Mouse (Mus musculus) frontal cortex, postnatal 25 days (tissue): ENCODE measurements at regions not wholly inside any gene's neighbourhood (a gene's known extent, or its start where the extent isn't known, plus 50 kb on each side); places are given as distances from the start of the nearest gene placed in this dataset.
"Not testable (repeated sequence)": the region's sequence is repeated elsewhere in the genome, so short reads cannot be mapped to it uniquely, and the experiment has no call there.

Experiments used
- DNase-seq, 2 experiments: peaks; one replicate each; pipeline ENCODE4 v3.0.0; 2022; ENCODE audit warnings: low spot score in 2 of 2

DNA sequence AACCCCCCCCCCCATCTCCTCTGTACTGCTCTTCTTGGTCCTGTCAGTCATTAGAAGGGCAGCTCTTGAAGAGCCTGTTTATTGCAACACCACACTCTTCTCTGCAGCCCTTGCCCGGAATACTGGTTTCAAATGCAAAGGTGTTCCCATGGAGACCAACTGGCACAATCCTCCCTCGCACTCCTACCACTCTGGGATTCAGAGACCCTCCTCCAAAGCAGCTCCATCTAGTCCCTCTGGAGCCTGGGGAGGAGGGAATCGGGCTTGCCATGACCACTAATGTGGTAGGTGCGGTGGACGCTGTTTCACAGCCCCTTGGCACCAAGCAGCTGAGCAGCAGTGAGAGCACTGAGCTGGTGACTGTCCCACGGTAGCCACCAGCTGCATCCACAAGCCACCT, 83.1 kb downstream of the Stk35 start:
- DNase-seq, result peak in 1 of 2 experiments; percentile 30

DNA sequence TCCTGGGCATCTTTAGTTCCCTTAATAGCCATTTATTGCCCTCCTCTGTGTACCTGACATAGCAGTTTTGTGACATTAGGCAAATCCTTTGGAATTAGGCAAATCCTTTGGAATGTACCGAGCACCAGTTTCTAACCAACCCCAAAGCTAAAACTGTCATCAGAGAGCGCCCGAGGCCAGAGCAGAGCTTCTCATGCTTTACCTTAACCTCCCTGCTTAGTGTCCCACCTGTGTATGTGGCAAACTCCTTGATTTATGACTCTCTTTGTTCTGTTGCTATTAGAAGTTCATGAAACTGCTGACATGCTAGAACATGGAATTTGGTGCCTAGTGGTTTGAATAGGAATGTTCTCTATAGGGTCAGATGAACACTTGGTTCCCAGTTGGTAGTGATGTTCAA, 84.0 kb downstream of the Stk35 start:
- no peak for DNase-seq

DNA sequence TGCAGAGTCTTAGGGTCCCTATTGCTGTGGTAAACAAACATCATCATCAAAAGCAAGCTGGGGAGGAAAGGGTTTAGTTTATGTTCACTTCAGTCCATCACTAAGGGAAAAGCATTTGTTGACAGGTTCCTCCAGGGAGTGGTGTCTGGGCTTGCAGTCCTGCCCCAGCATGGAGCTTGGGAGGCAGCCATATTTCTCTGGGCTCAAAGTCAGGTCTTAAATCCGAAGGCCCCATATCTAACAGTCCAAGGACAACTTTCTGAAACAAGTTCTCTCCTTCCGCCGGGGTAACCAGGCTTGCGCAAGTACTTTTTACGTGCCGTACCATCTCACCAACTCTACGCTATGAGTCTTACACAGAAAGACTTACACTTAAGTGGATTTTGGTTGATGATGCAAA, 85.2 kb downstream of the Stk35 start:
- DNase-seq, result no peak

DNA sequence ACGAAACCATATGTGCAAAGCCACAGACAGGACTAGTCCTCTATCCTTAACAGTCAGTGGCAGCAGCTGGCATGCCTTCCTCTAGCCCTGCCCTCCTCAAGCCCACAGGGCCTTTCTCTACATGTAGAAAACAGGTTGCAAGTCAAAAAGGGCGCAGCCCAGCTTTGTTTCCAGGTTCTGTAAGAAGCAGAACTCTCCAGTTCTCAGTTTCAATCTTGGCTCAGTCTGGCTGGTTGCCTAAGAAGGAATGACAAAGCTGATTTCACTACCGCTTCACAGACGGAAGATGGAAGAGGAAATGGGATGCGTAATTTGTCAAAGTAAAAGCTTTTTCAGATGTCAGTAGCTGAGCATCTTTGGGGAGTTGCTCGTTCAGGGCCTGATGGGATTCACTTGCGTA, 92.9 kb downstream of the Stk35 start:
- no peak for DNase-seq

DNA sequence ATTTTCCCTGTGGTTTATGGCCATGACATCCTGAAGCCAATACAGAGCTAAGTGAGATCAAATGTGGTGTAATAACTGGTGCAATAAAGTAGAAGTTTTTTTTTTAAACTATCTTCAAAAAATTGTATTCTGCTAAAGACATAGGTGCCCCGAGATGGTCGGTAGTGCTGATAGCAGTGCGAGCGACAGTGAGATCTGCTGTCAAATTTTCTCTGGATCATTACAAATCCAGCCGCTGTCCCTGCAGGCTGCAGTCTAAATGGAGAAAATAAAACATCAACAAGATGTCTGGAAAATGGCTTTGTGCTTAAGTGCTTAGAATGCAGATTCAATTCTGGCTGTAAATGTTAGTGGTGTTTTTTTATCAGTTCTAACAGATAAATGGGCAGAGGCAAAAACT, 93.5 kb downstream of the Stk35 start:
- DNase-seq, result no peak

DNA sequence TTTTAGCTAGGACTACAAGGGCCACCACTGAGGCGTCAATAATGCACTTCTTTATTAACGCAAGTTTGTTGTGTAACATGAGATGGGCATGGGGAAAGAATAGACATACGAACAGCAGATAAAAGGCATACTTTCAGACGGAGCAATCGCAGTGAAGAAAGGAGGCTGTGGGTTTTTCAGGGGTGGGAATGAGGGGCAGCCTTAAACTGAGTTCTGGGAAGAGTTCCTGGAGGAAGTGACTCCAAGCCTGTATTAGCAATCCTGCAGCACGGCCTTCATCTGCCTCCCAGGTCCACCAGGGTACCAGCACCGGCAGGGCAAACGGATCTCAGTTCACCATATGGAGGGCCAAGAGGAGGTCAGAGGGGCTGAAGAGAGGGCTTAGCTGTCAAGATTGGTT, 94.6 kb downstream of the Stk35 start:
- no peak for DNase-seq

DNA sequence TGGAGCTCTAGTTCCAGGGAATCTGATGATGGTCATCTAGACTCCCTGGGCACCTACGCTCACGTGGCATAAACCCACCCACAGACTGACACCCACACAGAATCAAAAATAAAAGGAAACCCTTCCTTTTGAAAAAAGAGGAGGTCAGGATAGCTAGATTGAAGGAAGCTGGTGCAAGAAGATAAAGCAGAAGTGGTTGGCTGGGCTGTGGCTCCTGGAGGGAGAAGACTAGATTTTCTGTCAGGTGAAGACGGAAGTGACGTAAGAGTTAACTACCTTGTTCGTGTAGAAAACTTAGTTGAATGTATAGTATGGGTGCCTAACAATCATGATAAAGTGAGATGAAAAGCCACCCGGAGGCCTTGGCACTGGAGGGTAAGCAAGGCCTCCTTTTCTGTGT, 95.1 kb downstream of the Stk35 start:
- no peak for DNase-seq

DNA sequence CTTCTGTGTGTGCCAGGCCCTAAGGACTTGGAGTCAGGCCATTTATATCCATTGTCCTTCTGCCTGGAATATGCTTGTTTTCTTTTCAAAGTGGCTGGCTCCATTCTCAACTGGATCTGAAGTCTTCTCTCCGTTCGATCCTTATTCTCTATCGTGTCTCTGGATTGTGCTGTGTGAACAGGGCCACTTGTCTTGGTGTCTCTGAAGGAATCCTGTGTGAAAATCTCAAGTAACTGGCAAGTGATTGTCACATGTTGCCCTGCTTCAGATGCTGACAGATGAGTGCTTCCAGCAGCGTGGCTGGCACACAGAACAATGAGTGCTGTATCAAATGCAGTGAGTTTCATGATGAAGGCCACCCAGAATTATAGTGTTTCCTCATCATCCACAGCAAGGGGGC, 96.4 kb downstream of the Stk35 start:
- no peak for DNase-seq

DNA sequence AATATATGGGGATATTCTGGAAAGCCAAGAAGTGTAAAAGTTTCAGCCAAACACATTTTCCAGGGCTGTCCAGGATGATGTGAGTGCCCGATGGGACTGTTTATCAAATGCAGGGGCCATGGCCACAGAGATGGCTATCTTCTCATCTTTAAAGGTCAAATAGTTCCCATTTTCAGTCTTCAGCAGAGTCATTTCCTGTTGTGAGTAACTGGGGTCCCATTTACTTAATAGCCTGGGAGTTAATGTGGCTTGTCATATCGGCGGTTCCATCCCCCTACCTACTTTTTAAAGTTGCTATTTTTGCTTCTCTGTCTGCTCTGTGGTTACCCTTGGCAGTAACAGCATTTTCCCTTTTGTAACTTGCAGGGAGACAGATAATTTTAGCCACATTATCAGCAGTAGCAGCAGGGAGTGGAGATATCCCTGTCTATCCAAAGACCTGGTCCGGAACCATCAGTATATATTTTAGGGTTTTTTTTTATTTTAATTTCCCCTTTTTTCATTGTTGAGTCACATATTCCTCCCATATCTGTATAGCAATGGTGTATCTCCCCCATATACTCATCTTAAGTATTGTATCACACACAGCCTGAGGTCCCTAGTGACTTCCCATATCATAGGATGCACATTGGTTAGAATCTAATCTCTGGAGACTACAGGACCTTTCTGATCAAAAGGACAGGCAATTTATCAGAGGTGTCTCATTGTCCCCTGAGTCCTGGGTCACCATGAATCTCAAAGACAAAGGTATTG, 103.2 kb downstream of the Stk35 start:
- no peak for DNase-seq

DNA sequence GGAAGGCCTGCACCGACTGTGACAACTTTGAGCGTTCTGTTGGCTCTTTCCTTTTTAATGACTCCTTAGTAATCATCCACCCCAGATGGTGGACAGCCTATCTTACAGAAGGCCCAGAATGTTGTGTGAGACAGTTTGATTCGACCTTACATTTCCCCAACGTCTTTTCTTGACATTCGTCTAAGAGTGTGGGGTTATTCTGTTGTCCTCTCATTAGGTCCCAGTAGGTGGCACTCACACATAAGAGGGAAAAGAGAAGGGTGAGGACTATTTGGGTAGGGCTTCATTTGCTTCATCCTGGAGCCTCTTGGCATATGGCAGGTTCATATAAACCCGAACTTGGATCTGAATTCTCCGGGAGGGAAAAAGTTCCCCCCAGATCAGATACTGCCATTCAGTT, 104.4 kb downstream of the Stk35 start:
- DNase-seq, result peak in 1 of 2 experiments; percentile 24

DNA sequence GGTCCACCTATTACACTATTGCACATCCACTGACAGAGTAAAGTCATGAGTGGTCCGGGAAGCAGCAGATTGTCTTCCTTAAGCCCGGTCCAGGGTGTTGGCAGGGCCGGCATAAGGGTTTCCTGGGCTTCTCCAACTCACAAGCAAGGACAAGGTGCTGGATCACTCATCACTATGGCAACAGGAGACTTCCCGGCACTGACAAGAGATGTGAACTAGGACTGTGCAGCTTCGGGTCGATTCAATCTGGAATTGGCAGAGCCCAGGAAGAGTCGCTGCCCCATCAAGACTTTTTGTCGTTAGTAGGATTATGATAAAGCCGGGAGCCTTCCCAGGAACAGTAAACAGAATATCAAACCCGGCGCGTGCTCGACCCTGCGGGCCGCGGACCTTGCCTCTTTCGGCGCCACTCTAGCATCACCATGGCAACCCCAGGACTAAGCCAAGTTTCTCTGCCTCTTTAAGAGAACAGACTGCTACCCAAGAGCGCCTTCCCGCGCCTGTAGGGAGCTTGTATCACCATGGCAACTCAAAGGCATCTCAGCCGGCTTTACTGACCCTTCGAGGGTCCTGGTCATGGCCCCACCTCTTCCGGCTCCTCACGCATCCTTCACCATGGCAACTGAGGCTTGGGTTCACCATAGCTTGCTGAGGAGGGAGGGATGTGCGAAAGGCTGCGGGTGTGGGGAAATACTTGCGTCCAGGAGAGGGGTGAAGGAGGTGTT, 103.3 kb upstream of the Tgm3 start:
- DNase-seq, result peak; percentile 55 to 58

DNA sequence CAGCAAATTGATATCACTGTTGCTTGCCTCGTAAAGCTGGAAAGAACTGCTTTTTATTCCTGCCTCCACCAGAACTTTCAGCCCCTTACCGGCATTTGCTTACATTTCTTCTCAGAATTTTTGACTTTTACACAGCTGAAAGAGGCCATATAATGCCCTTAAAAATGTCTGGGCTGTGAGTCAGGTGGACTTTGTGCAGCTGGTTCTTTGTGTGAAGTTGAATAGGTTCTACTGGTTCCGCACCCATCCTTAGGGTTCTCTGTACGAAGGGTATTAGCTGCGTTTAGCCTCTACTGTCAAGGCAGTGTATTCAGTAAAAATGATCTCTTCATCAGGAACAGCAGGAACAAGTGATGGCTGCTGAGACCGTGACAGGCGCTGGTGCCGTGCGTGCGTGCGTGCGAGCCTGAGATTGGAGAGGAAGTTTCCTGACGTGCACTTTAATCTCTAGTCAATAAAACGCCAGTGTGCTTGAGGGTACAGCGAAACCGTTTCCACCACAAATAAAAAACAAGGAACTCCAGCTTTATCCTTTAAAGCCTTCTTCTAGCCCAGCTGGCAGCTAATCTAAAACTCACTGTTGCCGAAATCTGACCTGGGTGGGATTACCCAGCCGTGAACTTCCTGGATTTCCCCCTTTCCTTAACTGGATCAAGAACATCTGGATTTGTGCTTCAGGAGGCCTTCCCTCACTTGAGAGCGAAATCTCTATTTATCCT, 100.8 kb upstream of the Tgm3 start:
- no peak for DNase-seq

DNA sequence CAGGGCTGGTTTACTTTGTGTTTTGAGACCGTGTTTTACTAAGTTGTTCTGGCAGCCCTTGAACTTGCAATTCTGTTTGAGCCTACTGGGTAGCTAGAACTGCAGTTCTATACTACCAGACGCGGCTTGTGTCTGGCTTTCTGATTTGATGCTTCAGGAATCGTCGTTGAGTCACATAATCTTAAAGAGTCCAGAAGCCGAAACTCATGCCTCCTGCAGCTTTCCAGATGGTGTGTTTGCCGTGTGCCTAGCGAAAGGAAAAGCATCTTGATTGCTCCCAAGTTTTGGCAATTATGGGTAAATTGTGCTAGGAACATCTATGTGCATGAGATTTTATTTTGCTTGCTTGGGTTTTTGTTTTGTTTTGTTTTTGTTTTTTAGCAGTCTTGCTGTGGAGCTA, 99.6 kb upstream of the Tgm3 start:
- DNase-seq, result no peak

DNA sequence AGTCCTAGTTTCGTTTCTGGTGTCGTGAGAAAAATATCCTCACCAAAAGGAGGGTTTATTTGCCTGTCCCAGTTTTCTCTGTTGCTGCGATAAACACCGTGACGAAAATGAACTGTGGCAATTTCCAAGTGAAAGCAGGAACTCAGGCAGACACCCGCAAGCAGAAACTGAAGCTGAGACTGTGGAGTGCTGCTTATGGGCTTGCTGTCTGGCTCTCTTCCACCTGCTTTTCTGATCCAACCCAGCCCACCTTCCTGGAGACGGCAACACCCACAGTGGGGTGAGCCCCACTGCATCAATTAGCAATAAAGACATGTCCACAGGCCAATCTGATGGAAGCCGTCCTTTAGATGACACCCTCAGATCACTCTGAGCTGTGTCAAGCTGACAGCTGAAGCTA, 97.9 kb upstream of the Tgm3 start:
- DNase-seq, result no peak

DNA sequence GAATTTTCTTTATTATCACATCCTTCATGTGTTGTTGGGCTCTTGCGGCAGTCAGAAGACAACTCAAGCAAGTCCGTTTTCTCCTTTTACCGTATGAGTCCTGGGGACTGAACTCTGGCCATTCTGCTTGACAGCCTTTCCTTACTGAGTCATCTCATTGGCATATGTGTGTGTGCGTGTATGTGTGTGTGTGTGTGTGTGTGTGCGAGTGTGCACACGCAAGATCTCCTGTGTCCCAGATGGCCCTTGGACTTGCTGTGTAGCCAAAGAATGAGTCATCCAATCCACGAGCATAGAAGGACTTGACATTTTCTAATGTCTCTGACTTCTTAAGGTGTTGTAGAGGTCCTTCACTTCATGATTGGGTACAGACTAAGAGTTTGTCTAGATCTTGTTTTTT, 95.7 kb upstream of the Tgm3 start:
- DNase-seq, result no peak

DNA sequence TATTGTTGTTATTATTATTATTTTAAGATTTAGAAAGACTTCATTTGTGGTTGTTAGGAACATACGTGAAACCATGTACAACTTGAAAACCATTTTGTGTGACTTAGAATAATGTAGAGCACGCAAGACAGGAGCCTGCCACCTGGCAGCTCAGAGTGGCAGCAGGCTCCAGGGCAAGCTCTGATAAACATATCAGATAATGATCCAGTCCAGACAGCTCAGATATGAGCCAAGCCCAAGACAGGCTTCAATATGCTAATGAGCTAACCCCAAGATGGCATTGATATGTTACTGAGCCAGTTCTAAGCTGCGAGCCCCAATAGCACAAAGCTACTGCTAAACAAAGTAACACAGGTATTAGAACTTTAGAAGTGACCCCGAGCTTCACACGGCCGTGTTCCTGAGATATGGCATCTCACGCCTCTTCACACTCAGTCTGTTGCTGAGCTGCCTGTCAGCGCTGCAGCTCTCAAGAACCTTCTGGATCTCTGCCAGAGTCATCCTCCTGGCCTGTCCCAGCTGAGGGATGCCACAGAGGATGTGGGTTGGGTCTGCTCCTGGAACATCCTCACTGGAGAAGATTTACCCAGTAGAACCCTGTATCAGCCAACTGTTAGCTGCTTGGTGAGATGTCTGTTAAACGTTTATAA, 93.9 kb upstream of the Tgm3 start:
- no peak for DNase-seq

DNA sequence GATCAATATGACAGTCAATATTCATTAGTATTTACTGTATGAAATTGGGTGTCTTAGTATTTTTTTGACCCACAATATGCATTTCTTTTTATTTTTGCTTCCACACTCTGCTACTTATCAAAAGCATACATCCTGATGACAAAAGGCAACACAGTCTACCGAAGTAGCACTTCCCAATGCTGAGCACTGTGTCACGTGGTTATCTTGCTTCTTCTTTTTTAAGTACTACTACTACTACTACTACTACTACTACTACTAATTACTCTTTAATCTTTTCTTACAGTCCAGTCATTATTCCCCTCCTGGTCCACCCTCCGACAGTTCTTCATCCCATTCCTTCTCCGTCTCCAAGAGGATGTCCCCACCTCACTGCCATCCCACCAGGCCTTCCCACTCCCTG, 92.6 kb upstream of the Tgm3 start:
- no peak for DNase-seq

DNA sequence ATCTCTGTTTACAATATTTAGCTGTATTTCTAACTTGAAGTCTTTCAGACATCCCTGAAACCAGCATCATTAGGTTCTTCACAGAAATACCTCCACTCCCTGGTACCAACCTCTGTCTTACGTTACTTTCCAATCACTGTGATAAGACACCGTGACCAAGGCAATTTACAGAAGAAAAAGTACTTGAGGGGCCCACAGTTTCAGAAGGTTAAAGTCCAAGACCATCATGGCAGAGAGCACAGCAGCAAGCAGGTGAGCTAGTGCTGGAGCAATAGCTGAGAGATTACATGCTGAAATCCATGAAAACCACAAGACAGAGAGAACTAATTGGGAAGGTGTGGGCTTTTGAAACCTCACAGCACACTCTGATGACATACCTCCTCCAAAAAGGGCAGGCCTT, 84.9 kb upstream of the Tgm3 start:
- DNase-seq, result no peak

DNA sequence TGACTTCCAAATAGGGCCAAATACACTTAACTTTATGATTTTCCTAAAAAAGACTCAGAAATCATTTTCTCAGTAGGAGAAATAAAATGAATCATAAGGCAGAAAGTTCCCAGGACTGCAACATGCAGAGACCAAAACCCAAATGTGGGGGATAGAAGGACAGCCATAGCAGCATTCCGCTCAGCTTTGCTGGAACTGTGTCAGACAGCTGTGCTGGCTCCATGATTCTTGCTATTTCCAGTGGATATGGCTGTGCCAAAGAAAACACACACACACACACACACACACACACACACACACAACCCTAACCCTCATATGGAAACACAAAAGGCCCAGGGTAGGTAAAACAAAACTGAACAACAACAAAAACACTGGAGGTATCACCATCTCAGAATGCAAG, 78.6 kb upstream of the Tgm3 start:
- no peak for DNase-seq

DNA sequence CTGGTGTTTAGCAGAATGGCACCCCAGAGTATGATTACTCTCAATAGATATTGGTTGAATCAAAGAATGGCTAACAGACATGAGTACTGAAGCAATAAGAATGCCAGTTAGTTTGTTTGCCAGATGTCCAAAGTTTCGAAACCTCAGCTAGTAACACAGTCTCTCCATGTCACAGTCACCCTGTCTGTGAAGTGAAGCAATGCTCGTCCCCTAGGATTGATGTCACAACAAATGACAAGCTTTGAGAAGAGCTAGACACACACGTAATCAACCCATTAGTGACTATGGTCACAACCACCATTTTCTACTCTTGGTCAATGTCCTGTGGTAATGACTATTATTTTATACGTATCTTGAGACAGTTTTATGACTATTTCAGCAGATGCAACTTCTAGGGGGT, 69.3 kb upstream of the Tgm3 start:
- DNase-seq, result no peak

DNA sequence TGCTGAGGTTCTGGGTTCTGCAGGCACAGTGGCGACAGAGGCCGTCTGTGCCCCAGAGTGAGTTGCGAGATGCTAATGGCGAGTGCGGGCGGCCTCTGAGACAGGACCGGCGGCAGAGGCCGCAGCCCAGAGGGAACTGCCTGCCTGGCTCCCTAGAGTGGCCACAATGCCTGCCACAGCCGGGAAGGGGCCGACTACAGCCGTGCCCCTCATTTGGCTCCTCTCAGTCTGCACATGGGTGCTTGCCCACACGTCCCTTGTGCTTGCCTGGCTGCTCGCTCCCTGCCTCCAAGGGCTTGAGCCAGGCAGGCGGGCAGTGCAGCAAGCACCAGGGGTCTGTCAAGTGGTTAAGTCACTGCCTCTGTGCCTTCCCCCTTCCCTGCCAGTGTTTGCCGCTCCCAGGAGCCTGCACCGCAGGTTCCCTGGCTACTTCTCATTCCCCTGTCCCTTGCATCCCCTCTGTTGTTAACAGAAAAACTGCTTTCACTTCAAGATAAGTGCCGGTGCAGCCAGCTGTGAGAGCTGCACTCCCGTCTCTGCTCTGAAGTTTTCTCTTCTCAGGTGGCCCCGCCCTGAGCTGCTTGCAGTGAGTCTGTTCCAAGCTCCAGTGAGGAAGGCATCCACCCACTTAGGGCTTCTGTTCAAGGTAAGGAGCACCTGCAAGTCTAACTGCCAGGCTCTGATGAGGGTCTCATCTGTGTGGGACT, 64.1 kb upstream of the Tgm3 start:
- no peak for DNase-seq

DNA sequence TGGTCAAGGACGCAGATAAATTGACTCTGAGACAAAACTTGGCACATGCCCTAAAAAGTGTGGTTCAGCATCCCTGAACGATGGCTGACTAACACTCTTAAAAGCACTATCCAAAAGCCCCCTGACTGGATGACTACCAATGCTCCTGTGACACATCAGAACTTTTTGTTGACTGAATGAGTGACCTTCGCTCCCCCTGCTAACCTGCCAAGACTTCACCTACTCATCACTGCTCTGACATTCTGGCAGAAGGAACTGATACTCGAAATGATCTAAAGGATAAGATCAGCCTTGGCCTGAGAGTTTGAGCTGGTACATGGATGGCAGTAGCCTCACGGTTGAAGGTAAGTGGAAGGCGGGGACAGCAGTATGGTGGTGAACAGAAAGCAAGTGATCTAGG, 62.4 kb upstream of the Tgm3 start:
- not testable (repeated sequence) for DNase-seq
